8 mouse cellular contexts compared by ENCODE assay signal in genomic region chr13:23519416-23519815, GRCm38 (mm10). TPM values are rescaled to one million over a fixed set of nuclear protein-coding genes. Genes with fewer than 3 reads are reported as not detected.
DNase-seq lines count a peak whose midpoint lies in the region; ATAC-seq and TF ChIP-seq lines count a peak whose summit lies in the region.

No protein-coding gene starts in this region.

- peak; percentile 57 to 77 for DNase-seq in monocyte, adult 2 months (ENCODE audit: low read depth in 1 of 2, low spot score in 2 of 2)
- DNase-seq in embryonic facial prominence, embryonic 10.5 days (ENCODE audit: low spot score) = peak; percentile 79
- DNase-seq in left cerebral cortex, postnatal 25 days (ENCODE audit: low spot score in 2 of 2) = peak; percentile 85 to 93
- peak; percentile 69 for DNase-seq in skeletal muscle tissue, adult 2 months (ENCODE audit: low read depth, low spot score)

- peak overlapping the region; percentile 51; the same call in 1 of the 2 replicates for H3K27ac ChIP-seq in embryonic facial prominence, embryonic 10.5 days (replicated peaks)
- H3K27ac ChIP-seq in intestine, postnatal 0 days (ENCODE audit: low read depth, low read length) = no peak overlapping the region

- intact Hi-C loops in left cerebral cortex, postnatal 25 days (cut with DNase I) = loop anchor here (5.0 to 10.0 kb wide), 3 partner anchors 152 to 1575 kb away; partner anchors contain the start of genes Zfp184 and Zfp322a

- H3K4me3 ChIP-seq in embryonic facial prominence, embryonic 10.5 days = peak overlapping the region; percentile 61
- peak overlapping the region; percentile 52 for H3K4me3 ChIP-seq in intestine, postnatal 0 days (ENCODE audit: low read depth, low read length)

- H3K27me3 ChIP-seq in embryonic facial prominence, embryonic 10.5 days (replicated peaks; ENCODE audit: low read depth, poor library complexity, severe bottlenecking) = no peaks in the 10 kb centered on the region
- no peaks in the 10 kb centered on the region for H3K27me3 ChIP-seq in intestine, postnatal 0 days (replicated peaks; ENCODE audit: control insufficient read depth, insufficient read depth, low read length)

- WGBS in embryonic facial prominence, embryonic 10.5 days = under 1% methylated on average over 10 of the region's 10 CpGs
- 1% methylated on average over 10 of the region's 10 CpGs for WGBS in intestine, postnatal 0 days

- H3K36me3 ChIP-seq in embryonic facial prominence, embryonic 10.5 days (replicated peaks) = no peaks in the 10 kb centered on the region
- H3K36me3 ChIP-seq in intestine, postnatal 0 days (ENCODE audit: control insufficient read depth, insufficient read depth) = no peaks in the 10 kb centered on the region

- H3K9me3 ChIP-seq in embryonic facial prominence, embryonic 10.5 days = no peaks in the 10 kb centered on the region
- no peaks in the 10 kb centered on the region for H3K9me3 ChIP-seq in intestine, postnatal 0 days (ENCODE audit: control insufficient read depth)

- H3K4me2 ChIP-seq in intestine, postnatal 0 days (replicated peaks; ENCODE audit: low read depth) = peak overlapping the region; percentile 71

- H3K4me1 ChIP-seq in embryonic facial prominence, embryonic 10.5 days = peaks cover 11% of the 10 kb centered on the region; the same call in 1 of the 2 replicates
- H3K4me1 ChIP-seq in intestine, postnatal 0 days (replicated peaks; ENCODE audit: control insufficient read depth, insufficient read depth, low read length) = no peaks in the 10 kb centered on the region

- H3K9ac ChIP-seq in intestine, postnatal 0 days (ENCODE audit: low read depth, low read length) = peak overlapping the region; percentile 18; the same call in 1 of the 2 replicates

- ATAC-seq in monocyte, adult 5-6 weeks (replicated peaks; ENCODE audit: insufficient number of reproducible peaks, low FRiP score, low TSS enrichment, poor library complexity, severe bottlenecking) = no peak
- peak; percentile 21 for ATAC-seq in granulocyte monocyte progenitor cell, adult 5-6 weeks (replicated peaks; ENCODE audit: poor library complexity, severe bottlenecking)
- peak; percentile 26; the same call in 1 of the 2 replicates for ATAC-seq in intestine, postnatal 0 days
- peak; percentile 35 for ATAC-seq in megakaryocyte progenitor cell, adult 5-6 weeks (replicated peaks; ENCODE audit: poor library complexity)

- no peak for TF ChIP-seq CTCF in intestine, postnatal 0 days (IDR thresholded peaks at IDR 0.05; ENCODE audit: low read depth)

RNA-seq across cellular contexts. Expression of gene Hist1h4h, which starts 11.4 kb away (rescaled TPM):
- total RNA-seq in monocyte, adult 5-6 weeks (2017) = 24.5 to 149 TPM (median 46.4 TPM) in 3 replicates
- 2.7 and 3.0 TPM in 2 replicates for polyA plus RNA-seq in embryonic facial prominence, embryonic 10.5 days (2016; fragmentation: Nextera tagmentation; extraction: Ambion mirVana)
- total RNA-seq in granulocyte monocyte progenitor cell, adult 5-6 weeks (2014; fragmentation: Nextera tagmentation) = 19.7 and 101 TPM in 2 replicates
- total RNA-seq in granulocyte monocyte progenitor cell, adult 5-6 weeks (2017) = 1,184 and 1,507 TPM in 2 replicates
- 6.1 and 8.1 TPM in 2 replicates for polyA plus RNA-seq in intestine, postnatal 0 days (2015; fragmentation: Nextera tagmentation; extraction: Ambion mirVana)
- total RNA-seq in left cerebral cortex, postnatal 25 days (2021) = 100 to 1,000 TPM; 300 to 349 TPM
- total RNA-seq in megakaryocyte progenitor cell, adult 5-6 weeks (2015) = 57.4 and 61.0 TPM in 2 replicates
- 855 and 1,026 TPM in 2 replicates for total RNA-seq in megakaryocyte progenitor cell, adult 5-6 weeks (2017)

RNA-seq across cellular contexts. Expression of gene Hist1h2af, which starts 14.3 kb away (rescaled TPM):
- 1.4 to 11.6 TPM in 2 of 3 replicates, not detected in the other for total RNA-seq in monocyte, adult 5-6 weeks (2017)
- 4.8 and 5.5 TPM in 2 replicates for polyA plus RNA-seq in embryonic facial prominence, embryonic 10.5 days (2016; fragmentation: Nextera tagmentation; extraction: Ambion mirVana)
- 23.5 TPM in 1 of 2 replicates, not detected in the other for total RNA-seq in granulocyte monocyte progenitor cell, adult 5-6 weeks (2014; fragmentation: Nextera tagmentation)
- total RNA-seq in granulocyte monocyte progenitor cell, adult 5-6 weeks (2017) = 2,010 and 2,453 TPM in 2 replicates
- polyA plus RNA-seq in intestine, postnatal 0 days (2015; fragmentation: Nextera tagmentation; extraction: Ambion mirVana) = 2.7 and 3.0 TPM in 2 replicates
- 1 to 10 TPM; 1.6 to 3.9 TPM for total RNA-seq in left cerebral cortex, postnatal 25 days (2021)
- 36.0 and 48.7 TPM in 2 replicates for total RNA-seq in megakaryocyte progenitor cell, adult 5-6 weeks (2015)
- total RNA-seq in megakaryocyte progenitor cell, adult 5-6 weeks (2017) = 1,885 and 2,197 TPM in 2 replicates

RNA-seq across cellular contexts. Expression of gene Hist1h3g, which starts 15.8 kb away (rescaled TPM):
- total RNA-seq in monocyte, adult 5-6 weeks (2017) = not detected in 3 replicates
- 6.5 and 7.7 TPM in 2 replicates for polyA plus RNA-seq in embryonic facial prominence, embryonic 10.5 days (2016; fragmentation: Nextera tagmentation; extraction: Ambion mirVana)
- total RNA-seq in granulocyte monocyte progenitor cell, adult 5-6 weeks (2014; fragmentation: Nextera tagmentation) = 60.4 and 108 TPM in 2 replicates
- total RNA-seq in granulocyte monocyte progenitor cell, adult 5-6 weeks (2017) = 191 and 281 TPM in 2 replicates
- 1.2 and 2.1 TPM in 2 replicates for polyA plus RNA-seq in intestine, postnatal 0 days (2015; fragmentation: Nextera tagmentation; extraction: Ambion mirVana)
- total RNA-seq in left cerebral cortex, postnatal 25 days (2021) = 1 to 10 TPM; 3.1 to 4.6 TPM
- 212 and 246 TPM in 2 replicates for total RNA-seq in megakaryocyte progenitor cell, adult 5-6 weeks (2015)
- 210 and 363 TPM in 2 replicates for total RNA-seq in megakaryocyte progenitor cell, adult 5-6 weeks (2017)

RNA-seq across cellular contexts. Expression of gene Hist1h2bh, which starts 23.8 kb away (rescaled TPM):
- 0.21 to 4.4 TPM (median 2.1 TPM) in 3 replicates for total RNA-seq in monocyte, adult 5-6 weeks (2017)
- polyA plus RNA-seq in embryonic facial prominence, embryonic 10.5 days (2016; fragmentation: Nextera tagmentation; extraction: Ambion mirVana) = 1.1 TPM in 2 replicates
- 17.1 and 20.3 TPM in 2 replicates for total RNA-seq in granulocyte monocyte progenitor cell, adult 5-6 weeks (2014; fragmentation: Nextera tagmentation)
- 126 and 172 TPM in 2 replicates for total RNA-seq in granulocyte monocyte progenitor cell, adult 5-6 weeks (2017)
- polyA plus RNA-seq in intestine, postnatal 0 days (2015; fragmentation: Nextera tagmentation; extraction: Ambion mirVana) = 0.18 and 0.23 TPM in 2 replicates
- total RNA-seq in left cerebral cortex, postnatal 25 days (2021) = under 1 TPM; 0.57 to 0.87 TPM
- total RNA-seq in megakaryocyte progenitor cell, adult 5-6 weeks (2015) = 32.4 and 33.2 TPM in 2 replicates
- total RNA-seq in megakaryocyte progenitor cell, adult 5-6 weeks (2017) = 120 and 144 TPM in 2 replicates

RNA-seq across cellular contexts. Expression of gene Hist1h3f, which starts 24.4 kb away (rescaled TPM):
- 0.53 to 21.8 TPM (median 16.4 TPM) in 3 replicates for total RNA-seq in monocyte, adult 5-6 weeks (2017)
- 0.97 and 1.2 TPM in 2 replicates for polyA plus RNA-seq in embryonic facial prominence, embryonic 10.5 days (2016; fragmentation: Nextera tagmentation; extraction: Ambion mirVana)
- 4.9 and 8.2 TPM in 2 replicates for total RNA-seq in granulocyte monocyte progenitor cell, adult 5-6 weeks (2014; fragmentation: Nextera tagmentation)
- total RNA-seq in granulocyte monocyte progenitor cell, adult 5-6 weeks (2017) = 77.5 and 127 TPM in 2 replicates
- polyA plus RNA-seq in intestine, postnatal 0 days (2015; fragmentation: Nextera tagmentation; extraction: Ambion mirVana) = 0.37 TPM in 1 of 2 replicates, not detected in the other
- 10 to 100 TPM; 16.0 to 17.8 TPM for total RNA-seq in left cerebral cortex, postnatal 25 days (2021)
- 40.7 and 44.7 TPM in 2 replicates for total RNA-seq in megakaryocyte progenitor cell, adult 5-6 weeks (2015)
- 86.8 and 176 TPM in 2 replicates for total RNA-seq in megakaryocyte progenitor cell, adult 5-6 weeks (2017)

Comparison
In these comparisons a context has a peak if more than half of its experiments do, and no peak if none do; other contexts are left out.
1. RNA of gene Hist1h3g, which starts 15.8 kb away (total RNA-seq): 210 to 363 TPM in megakaryocyte progenitor cell, adult 5-6 weeks and 60.4 to 281 TPM in granulocyte monocyte progenitor cell, adult 5-6 weeks; 3.1 to 4.6 TPM in left cerebral cortex, postnatal 25 days and not detected in monocyte, adult 5-6 weeks; every median in the first group is over 10 times any median in the second.
2. Peak in every context shown above with its lines, with median percentiles within 50 percentile points of each other: DNase-seq.